Mouse (Mus musculus): ENCODE data around the gene Gm16181. TPM values are rescaled to one million over a fixed set of nuclear protein-coding genes. Genes with fewer than 3 reads are reported as not detected.

The Gm16181 gene
- polyA plus RNA-seq, 1 experiment from 2014 or later: 0.89 TPM

GRCm38 (mm10) chr17:35240384-35241304 lies 20.0 kb downstream of the Gm16181 start:
- WGBS: 30% methylated on average over 12 of the region's 12 CpGs
- 0 out of 2 replicates have a peak, but pooled peaks have one; percentile 0 for ATAC-seq (ENCODE audit: low FRiP score, low TSS enrichment)

GRCm38 (mm10) chr17:35241305-35242014 lies 20.8 kb downstream of the Gm16181 start, which contains the start of gene Ddx39b:
TSS of gene Ddx39b (plus strand) at chr17:35241746.
- peak; percentile 92 for ATAC-seq (ENCODE audit: low FRiP score, low TSS enrichment)
- Histone ChIP-seq H3K27me3 (ENCODE audit: control insufficient read depth, insufficient read depth, low read length) (no peaks in the 10 kb centered on the region), H3K27ac (ENCODE audit: low read depth, low read length) (peak within 1 kb of the TSS; percentile 99), H3K9ac (ENCODE audit: low read depth, low read length) (peak within 1 kb of the TSS; percentile 99), H3K36me3 (ENCODE audit: control insufficient read depth, insufficient read depth, low read length) (peaks cover 35% of the 10 kb centered on the region), H3K4me2 (replicated peaks; ENCODE audit: low read depth, low read length) (peak within 1 kb of the TSS; percentile 93), H3K4me3 (ENCODE audit: low read length) (peak within 1 kb of the TSS; percentile 85), H3K4me1 (ENCODE audit: control insufficient read depth, insufficient read depth, low read length) (peaks cover 33% of the 10 kb centered on the region), H3K9me3 (ENCODE audit: control insufficient read depth, low read length) (no peaks in the 10 kb centered on the region)
- under 1% methylated on average over 69 of the region's 69 CpGs for WGBS

More at GRCm38 (mm10) chr17:35240384-35241304, 20.0 kb downstream of the Gm16181 start:
- H3K4me2 ChIP-seq (replicated peaks; ENCODE audit: low read depth, low read length): peak overlapping the region; percentile 93
- H3K36me3 ChIP-seq (ENCODE audit: control insufficient read depth, insufficient read depth, low read length): peaks cover 27% of the 10 kb centered on the region
- H3K4me3 ChIP-seq (ENCODE audit: low read length): peak overlapping the region; percentile 85
- peak overlapping the region; percentile 99; the same call in 1 of the 2 replicates for H3K9ac ChIP-seq (ENCODE audit: low read depth, low read length)
- H3K4me1 ChIP-seq (ENCODE audit: control insufficient read depth, insufficient read depth, low read length): peaks cover 31% of the 10 kb centered on the region
- H3K9me3 ChIP-seq (ENCODE audit: control insufficient read depth, low read length): no peaks in the 10 kb centered on the region
- H3K27ac ChIP-seq (ENCODE audit: low read depth, low read length): peak overlapping the region; percentile 99
- H3K27me3 ChIP-seq (ENCODE audit: control insufficient read depth, insufficient read depth, low read length): no peaks in the 10 kb centered on the region

GRCm38 (mm10) chr17:35242015-35242941 lies 21.6 kb downstream of the Gm16181 start:
- H3K9ac ChIP-seq (ENCODE audit: low read depth, low read length): peak overlapping the region; percentile 99
- peaks cover 32% of the 10 kb centered on the region for H3K4me1 ChIP-seq (ENCODE audit: control insufficient read depth, insufficient read depth, low read length)
- under 1% methylated on average over 48 of the region's 55 CpGs for WGBS
- peak overlapping the region; percentile 85 for H3K4me3 ChIP-seq (ENCODE audit: low read length)
- H3K9me3 ChIP-seq (ENCODE audit: control insufficient read depth, low read length): no peaks in the 10 kb centered on the region
- peaks cover 43% of the 10 kb centered on the region for H3K36me3 ChIP-seq (ENCODE audit: control insufficient read depth, insufficient read depth, low read length)
- H3K27ac ChIP-seq (ENCODE audit: low read depth, low read length): peak overlapping the region; percentile 99
- ATAC-seq (ENCODE audit: low FRiP score, low TSS enrichment): peak; percentile 52
- no peaks in the 10 kb centered on the region for H3K27me3 ChIP-seq (ENCODE audit: control insufficient read depth, insufficient read depth, low read length)
- peak overlapping the region; percentile 93 for H3K4me2 ChIP-seq (replicated peaks; ENCODE audit: low read depth, low read length)

- peak overlapping the region; percentile 99 for H3K27ac ChIP-seq (ENCODE audit: low read depth, low read length)
- H3K9me3 ChIP-seq (ENCODE audit: control insufficient read depth, low read length): no peaks in the 10 kb centered on the region
- peak overlapping the region; percentile 99 for H3K9ac ChIP-seq (ENCODE audit: low read depth, low read length)
- H3K4me1 ChIP-seq (ENCODE audit: control insufficient read depth, insufficient read depth, low read length): peaks cover 39% of the 10 kb centered on the region
- peak overlapping the region; percentile 93 for H3K4me2 ChIP-seq (replicated peaks; ENCODE audit: low read depth, low read length)
- no peak for ATAC-seq (ENCODE audit: low FRiP score, low TSS enrichment)
- no peaks in the 10 kb centered on the region for H3K27me3 ChIP-seq (ENCODE audit: control insufficient read depth, insufficient read depth, low read length)
- peak overlapping the region; percentile 85 for H3K4me3 ChIP-seq (ENCODE audit: low read length)
- H3K36me3 ChIP-seq (ENCODE audit: control insufficient read depth, insufficient read depth, low read length): peaks cover 51% of the 10 kb centered on the region
- 1% methylated on average over 16 of the region's 16 CpGs for WGBS
These were observed 22.5 kb downstream of the Gm16181 start for GRCm38 (mm10) chr17:35243086-35243485.

- Histone ChIP-seq H3K9me3 (ENCODE audit: control insufficient read depth, low read length) (no peaks in the 10 kb centered on the region), H3K4me2 (replicated peaks; ENCODE audit: low read depth, low read length) (peak overlapping the region; percentile 93), H3K27ac (ENCODE audit: low read depth, low read length) (no peak overlapping the region), H3K4me3 (ENCODE audit: low read length) (peak overlapping the region; percentile 85; the same call in 1 of the 2 replicates), H3K27me3 (ENCODE audit: control insufficient read depth, insufficient read depth, low read length) (no peaks in the 10 kb centered on the region), H3K9ac (ENCODE audit: low read depth, low read length) (peak overlapping the region; percentile 99; the same call in 1 of the 2 replicates), H3K36me3 (ENCODE audit: control insufficient read depth, insufficient read depth, low read length) (peaks cover 70% of the 10 kb centered on the region), H3K4me1 (ENCODE audit: control insufficient read depth, insufficient read depth, low read length) (peaks cover 42% of the 10 kb centered on the region)
- no peak for ATAC-seq (ENCODE audit: low FRiP score, low TSS enrichment)
- 49% methylated on average over 2 of the region's 2 CpGs for WGBS
These were observed 24.4 kb downstream of the Gm16181 start for GRCm38 (mm10) chr17:35244999-35245398.

GRCm38 (mm10) chr17:35245731-35246623 lies 25.3 kb downstream of the Gm16181 start:
- no peak for ATAC-seq (ENCODE audit: low FRiP score, low TSS enrichment)
- Histone ChIP-seq H3K9ac (ENCODE audit: low read depth, low read length) (no peak overlapping the region), H3K4me1 (ENCODE audit: control insufficient read depth, insufficient read depth, low read length) (peaks cover 36% of the 10 kb centered on the region), H3K4me3 (ENCODE audit: low read length) (no peak overlapping the region), H3K27ac (ENCODE audit: low read depth, low read length) (no peak overlapping the region), H3K4me2 (replicated peaks; ENCODE audit: low read depth, low read length) (no peak overlapping the region; the same call in 1 of the 2 replicates), H3K27me3 (ENCODE audit: control insufficient read depth, insufficient read depth, low read length) (no peaks in the 10 kb centered on the region), H3K9me3 (ENCODE audit: control insufficient read depth, low read length) (no peaks in the 10 kb centered on the region), H3K36me3 (ENCODE audit: control insufficient read depth, insufficient read depth, low read length) (peaks cover 80% of the 10 kb centered on the region)
- WGBS: 83% methylated on average over 15 of the region's 15 CpGs

GRCm38 (mm10) chr17:35247144-35247543 lies 26.5 kb downstream of the Gm16181 start:
- H3K4me1 ChIP-seq (ENCODE audit: control insufficient read depth, insufficient read depth, low read length): peaks cover 36% of the 10 kb centered on the region
- peaks cover 90% of the 10 kb centered on the region for H3K36me3 ChIP-seq (ENCODE audit: control insufficient read depth, insufficient read depth, low read length)
- no peak overlapping the region for H3K4me2 ChIP-seq (replicated peaks; ENCODE audit: low read depth, low read length)
- ATAC-seq (ENCODE audit: low FRiP score, low TSS enrichment): no peak
- no peak overlapping the region for H3K9ac ChIP-seq (ENCODE audit: low read depth, low read length)
- WGBS: 78% methylated on average over 7 of the region's 7 CpGs
- H3K9me3 ChIP-seq (ENCODE audit: control insufficient read depth, low read length): no peaks in the 10 kb centered on the region
- H3K27me3 ChIP-seq (ENCODE audit: control insufficient read depth, insufficient read depth, low read length): no peaks in the 10 kb centered on the region
- no peak overlapping the region; the same call in 1 of the 2 replicates for H3K4me3 ChIP-seq (ENCODE audit: low read length)
- no peak overlapping the region for H3K27ac ChIP-seq (ENCODE audit: low read depth, low read length)

Measured in kidney, embryonic 14.5 days (tissue).